Mouse (Mus musculus) heart, adult 11 months (tissue): ENCODE results near the gene Rpl18.

Experiments used
- DNase-seq: peaks from one replicate; pipeline ENCODE4 v3.0.0; 2022

Rpl18 gene

DNA sequence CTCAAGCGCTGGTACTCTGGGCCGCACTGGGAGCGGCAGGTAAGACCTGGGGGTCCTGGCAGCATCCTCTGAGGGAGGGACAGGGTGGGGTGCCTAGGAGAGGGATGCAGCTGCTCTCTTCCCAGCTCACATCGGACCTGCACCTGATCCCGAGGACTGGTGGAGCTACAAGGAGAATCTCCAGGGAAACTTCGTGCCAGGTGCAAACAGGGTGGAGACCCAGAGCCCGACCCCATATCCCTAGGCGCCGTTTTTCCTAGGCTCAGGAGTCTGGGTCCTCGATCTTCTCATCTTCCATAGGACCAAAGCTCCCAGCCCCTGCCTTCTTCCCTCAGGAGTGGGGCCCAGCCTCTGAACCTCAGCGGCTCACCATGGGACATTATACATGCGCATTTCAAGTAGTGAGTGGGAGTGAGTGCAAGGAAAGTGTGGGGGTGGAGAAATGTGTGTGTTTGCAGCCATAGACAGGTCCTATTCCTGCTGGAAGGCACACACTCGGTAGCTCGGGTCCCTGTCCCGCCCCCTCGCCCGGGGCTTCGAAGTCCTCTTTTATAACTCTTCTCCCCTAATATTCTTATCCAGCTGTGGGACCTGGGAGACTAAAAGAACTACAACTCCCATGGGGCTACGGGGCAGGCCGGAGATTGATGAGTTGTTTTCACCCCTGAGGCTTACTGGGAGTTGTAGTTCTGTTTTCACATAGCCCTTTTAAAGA lies 14.8 kb upstream of the Rpl18 start:
- peak; percentile 99 for DNase-seq

GRCm38 (mm10) chr7:45701072-45701471 lies 14.2 kb upstream of the Rpl18 start:
- peak; percentile 97 for DNase-seq

DNA sequence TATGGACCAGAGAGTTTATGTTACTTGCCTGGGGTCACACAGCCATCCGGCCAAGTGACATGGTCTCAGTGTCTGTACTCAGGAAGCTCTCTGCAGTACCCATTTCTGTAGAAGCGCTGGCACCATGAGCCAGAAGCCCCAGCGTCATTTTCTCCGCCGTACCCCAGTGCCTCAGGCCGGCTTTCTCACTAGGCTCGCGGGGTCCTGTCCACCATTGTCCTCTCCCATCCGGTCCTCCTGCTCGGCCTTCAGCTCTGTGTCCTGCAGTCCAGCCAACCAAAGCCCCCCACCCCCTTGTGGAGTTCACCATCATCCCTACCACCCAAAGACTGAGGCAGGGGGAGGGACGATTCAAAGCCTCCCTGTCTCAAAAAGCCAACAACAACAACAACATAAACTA lies 13.7 kb upstream of the Rpl18 start:
- DNase-seq = peak; percentile 96

GRCm38 (mm10) chr7:45702316-45702715 lies 12.9 kb upstream of the Rpl18 start:
- DNase-seq = peak; percentile 95

GRCm38 (mm10) chr7:45702809-45703520 lies 12.3 kb upstream of the Rpl18 start:
- peak; percentile 96 for DNase-seq

GRCm38 (mm10) chr7:45703521-45704033 lies 11.7 kb upstream of the Rpl18 start:
- DNase-seq = peak; percentile 98

GRCm38 (mm10) chr7:45704046-45704559 lies 11.2 kb upstream of the Rpl18 start:
- DNase-seq = peak; percentile 99

DNA sequence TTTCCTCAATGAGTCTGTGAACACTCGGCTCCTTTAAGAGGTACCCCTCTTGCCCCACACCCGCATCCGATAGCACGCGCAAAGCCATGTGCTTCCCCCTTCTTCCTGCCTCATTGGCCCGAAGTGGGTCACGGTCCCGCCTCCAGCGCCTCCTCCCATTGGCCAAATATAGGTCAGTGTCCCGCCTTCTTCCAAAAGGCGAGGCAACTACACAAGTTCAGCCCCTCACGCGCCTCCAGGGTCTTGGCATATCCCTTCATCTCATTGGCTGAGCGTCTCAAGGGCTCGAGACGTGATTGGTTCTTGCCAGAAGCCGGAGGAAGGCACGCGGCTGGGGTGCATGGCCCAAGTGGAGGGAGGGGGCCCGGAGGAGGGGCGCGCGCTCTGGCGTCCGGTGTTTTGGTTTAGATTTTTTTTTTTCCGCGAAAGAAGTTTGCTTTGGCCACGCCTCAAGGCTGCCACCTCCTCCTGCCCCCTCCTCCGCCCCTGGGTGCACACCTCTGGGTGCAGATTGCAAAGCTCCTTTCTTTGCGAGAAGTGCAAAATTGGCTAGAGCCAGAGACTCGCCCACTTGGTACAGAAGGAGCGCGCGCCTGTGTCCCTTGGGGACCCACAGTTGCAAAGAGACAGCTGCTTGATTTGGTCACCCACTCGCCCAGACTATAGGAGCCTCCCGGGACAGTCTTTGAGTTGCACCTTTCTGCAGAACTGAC lies 10.4 kb upstream of the Rpl18 start, which contains the start of gene Dbp:
Gene Dbp (plus strand): TSS at position 359 of the 713 bp plus-strand sequence.
- DNase-seq = peak; percentile 100

- no peak for DNase-seq
These were observed 9.8 kb upstream of the Rpl18 start for GRCm38 (mm10) chr7:45705443-45705864.

DNA sequence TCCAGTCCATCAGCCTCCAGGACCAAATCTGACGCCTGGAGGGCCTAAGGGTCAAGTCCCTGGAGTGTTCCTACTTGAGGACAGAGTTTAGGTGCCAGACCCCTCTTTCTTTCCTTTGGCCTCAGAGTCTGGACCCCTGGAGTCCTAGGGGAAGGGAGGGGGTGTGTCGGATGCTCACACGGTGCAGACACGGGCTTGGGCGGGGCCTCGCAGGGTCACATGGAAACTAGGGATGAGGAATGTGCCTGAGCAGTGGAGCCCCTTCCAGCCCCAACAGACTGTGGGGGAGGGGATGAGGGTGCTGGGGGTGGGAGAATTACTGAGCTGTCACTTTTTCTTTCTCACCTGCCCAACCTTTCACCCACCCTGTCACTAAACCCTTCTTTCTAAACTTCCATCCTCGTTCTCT lies 9.4 kb upstream of the Rpl18 start:
- DNase-seq = peak; percentile 100

- DNase-seq = peak; percentile 100
These were observed 8.5 kb upstream of the Rpl18 start for GRCm38 (mm10) chr7:45706721-45707241.

- DNase-seq = peak; percentile 100
These were observed 7.8 kb upstream of the Rpl18 start for GRCm38 (mm10) chr7:45707375-45707967.

DNA sequence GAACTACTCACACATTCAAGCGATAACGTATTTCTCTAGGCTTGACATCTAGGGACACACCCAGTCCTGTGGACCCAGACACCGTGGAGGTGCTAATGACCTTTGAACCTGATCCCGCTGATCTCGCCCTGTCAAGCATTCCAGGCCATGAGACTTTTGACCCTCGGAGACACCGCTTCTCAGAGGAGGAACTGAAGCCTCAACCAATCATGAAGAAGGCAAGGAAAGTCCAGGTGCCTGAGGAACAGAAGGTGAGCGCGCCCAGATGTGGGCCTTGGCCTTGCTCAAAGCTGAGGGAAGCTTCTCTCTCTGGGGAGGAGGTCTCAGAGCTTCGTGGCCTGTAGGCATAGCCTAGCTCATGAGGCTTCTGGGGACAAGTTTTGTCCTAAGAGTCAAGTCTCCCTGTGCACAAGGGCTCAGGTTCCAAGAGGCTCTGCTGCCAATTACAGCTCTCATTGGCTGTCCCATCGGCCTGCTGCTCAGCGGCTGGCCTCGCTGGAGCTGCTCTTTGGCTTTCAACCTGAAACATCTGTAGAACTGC lies 7.0 kb upstream of the Rpl18 start:
- peak; percentile 97 for DNase-seq

DNA sequence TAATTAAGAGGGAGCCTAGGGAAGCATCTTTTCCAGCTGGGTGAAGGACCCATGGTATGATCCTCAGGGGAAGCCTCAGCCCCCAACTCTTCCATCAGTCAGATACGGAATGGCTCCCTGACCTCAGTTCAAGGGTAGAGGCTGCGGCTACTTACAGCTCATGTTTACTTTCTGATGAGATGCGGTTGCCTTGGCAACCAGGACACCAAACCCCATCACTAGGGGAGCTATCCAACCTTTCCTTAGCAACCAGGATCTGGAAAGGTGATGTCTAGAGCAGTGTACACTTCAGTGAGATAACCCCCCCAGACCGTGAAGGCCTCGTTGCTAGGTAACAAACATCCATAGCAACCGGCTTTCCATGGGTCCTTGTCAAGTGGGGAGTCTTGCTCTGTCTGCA lies 6.2 kb upstream of the Rpl18 start:
- peak; percentile 97 for DNase-seq

GRCm38 (mm10) chr7:45709677-45710355 lies 5.4 kb upstream of the Rpl18 start:
- peak; percentile 97 for DNase-seq

DNA sequence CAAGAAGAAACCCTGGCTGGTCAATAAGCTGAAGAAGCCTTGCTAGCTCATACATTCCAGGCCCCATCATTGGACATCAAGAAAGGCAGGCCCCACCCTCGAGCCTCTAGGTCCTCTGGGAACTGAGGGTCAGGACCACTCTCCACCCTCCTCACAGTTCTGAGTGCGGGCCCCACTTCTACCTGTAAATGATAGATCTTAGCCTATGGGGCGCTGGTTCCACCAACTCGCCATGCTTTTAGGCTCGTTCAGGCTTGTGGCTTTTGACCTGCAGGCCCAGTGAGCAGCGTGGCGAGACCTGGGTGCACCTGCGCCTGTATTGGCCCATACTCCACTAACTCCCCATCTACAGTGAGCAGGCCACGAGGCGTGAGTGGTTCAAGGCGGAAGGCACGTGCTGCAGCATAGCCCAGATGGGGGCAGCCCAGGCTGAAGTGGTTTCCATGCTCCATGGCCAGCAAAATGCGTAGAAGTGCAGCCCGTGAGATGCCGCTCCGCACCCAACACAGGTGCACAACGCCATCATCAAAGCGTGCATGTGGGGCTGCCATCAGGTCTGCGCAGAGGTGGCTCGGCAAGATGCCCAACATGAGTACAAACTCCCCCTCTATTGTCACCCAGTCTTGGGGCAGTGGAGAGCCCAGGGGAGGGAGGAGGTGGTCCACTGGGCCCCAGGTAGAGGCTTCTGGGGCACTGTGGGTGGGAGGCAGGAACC lies 4.6 kb upstream of the Rpl18 start:
- peak; percentile 98 for DNase-seq

DNA sequence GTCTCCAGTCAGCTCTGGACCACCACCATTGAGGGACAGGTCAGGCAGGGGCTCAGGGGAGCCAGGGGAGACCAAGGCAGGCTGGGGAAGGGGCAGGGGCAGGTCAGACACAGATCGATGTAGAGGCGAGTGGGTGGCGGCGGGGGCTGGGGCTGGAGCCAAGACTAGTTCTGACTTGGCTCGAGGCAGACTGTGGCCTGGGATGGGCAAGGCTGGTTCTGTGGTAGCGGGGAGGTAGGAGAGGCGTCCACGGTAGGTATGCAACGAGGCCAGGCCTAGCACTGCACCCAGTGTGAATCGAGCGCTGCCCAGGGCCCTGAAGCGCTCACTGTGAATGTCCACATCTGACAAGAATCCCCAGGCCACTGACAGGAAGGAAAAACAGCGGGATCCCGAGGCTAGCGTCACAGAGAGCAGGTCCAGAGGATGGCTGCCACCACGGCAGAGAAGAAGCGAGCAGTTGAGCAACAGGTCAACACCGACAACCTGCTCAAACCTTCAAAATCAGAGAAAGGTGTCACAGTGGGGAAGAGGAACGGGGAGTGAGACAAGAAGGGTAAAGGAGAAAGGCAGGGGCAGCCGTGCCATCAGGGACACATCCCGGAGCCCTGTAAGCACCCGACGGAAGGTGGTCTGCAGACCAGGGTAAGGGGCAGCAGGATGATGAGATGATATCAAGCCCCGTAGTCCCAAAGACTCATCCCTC lies 3.8 kb upstream of the Rpl18 start:
- peak; percentile 98 for DNase-seq

GRCm38 (mm10) chr7:45712022-45712757 lies 3.1 kb upstream of the Rpl18 start:
- peak; percentile 99 for DNase-seq

GRCm38 (mm10) chr7:45713396-45713795 lies 1.9 kb upstream of the Rpl18 start:
- peak; percentile 97 for DNase-seq
